Mouse (Mus musculus): ENCODE data around the gene Erlin1.
A peak's percentile ranks its signal among the peaks of the same experiment; 100 is the strongest.

- peak in 1 of 2 experiments; percentile 45; a peak in 2 of 4 replicates for TF ChIP-seq CTCF (conservative IDR thresholded peaks at IDR 0.05 in 1 of 2, IDR thresholded peaks at IDR 0.05 in 1 of 2; ENCODE audit: low read depth in 2 of 2, low read length in 2 of 2)
- TF ChIP-seq EP300 (IDR thresholded peaks at IDR 0.05; ENCODE audit: low read length) = no peak
Observed at GRCm38 (mm10) chr19:44111706-44112105, 42.1 kb upstream of the Erlin1 start.
